ENCODE assay signal across 8 mouse cellular contexts in the genomic region with DNA sequence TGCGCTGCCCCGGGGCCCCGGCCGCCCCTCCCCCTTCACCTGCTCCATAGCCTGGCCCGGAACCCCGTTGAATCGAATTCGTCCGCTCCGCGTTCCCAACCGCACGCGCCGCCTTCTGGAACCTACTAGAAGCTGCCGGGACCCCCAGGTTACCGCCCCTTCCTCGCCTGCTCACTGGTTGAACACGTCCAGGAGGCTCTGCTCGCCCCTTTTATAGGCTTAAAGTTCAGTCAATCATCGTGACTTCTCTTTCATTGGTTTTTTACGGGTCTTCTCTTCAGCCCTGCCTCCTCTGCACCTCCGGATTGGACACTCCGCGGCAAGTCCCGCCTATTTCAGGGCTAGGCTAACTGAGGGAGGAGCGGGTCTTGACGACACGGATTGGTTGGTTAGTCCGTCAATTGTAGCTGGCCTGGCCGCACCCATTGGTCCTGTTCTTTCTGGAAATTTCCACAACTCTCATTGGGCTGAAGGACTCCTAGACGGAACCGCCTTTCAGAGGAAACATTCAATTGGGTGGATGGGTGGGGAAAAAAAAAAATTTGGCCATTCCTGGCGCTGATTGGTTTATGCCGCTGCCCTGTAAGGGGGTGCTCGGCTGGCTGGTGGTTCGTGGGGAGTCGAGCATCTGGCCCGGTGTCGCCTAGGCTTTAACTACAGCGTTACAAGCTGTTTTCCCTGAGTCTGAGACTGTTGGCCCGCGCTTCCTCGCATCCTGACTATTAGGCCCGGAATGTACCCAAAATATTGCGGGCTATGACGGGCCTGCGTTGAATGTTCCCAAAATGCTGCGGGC. TPM values are rescaled to one million over a fixed set of nuclear protein-coding genes. Genes with fewer than 3 reads are reported as not detected.
A peak's percentile ranks its signal among the peaks of the same experiment; 100 is the strongest.
DNase-seq lines count a peak whose midpoint lies in the region; ATAC-seq lines count a peak whose summit lies in the region.

Stip1 (minus strand) TSS at position 127 of the 796 bp plus-strand sequence.

- peaks cover 18% of the 10 kb centered on the region for H3K4me1 ChIP-seq in intestine, embryonic 14.5 days (replicated peaks; ENCODE audit: control insufficient read depth, insufficient read depth, low read length)

- no peaks in the 10 kb centered on the region for H3K27me3 ChIP-seq in intestine, embryonic 14.5 days (replicated peaks; ENCODE audit: control insufficient read depth, insufficient read depth, low read length)

- under 1% methylated on average over 48 of the region's 49 CpGs for WGBS in intestine, embryonic 14.5 days

- H3K4me2 ChIP-seq in intestine, embryonic 14.5 days (ENCODE audit: low read length), result peak within 1 kb of the TSS; percentile 94

- H3K4me3 ChIP-seq in intestine, embryonic 14.5 days (ENCODE audit: low read depth, low read length), result peak within 1 kb of the TSS; percentile 92

- intact Hi-C loops in left cerebral cortex, postnatal 14 days (cut with DNase I), result no loop called here

- peaks cover 11% of the 10 kb centered on the region for H3K36me3 ChIP-seq in intestine, embryonic 14.5 days (ENCODE audit: control insufficient read depth, insufficient read depth, low read length)

- peak within 1 kb of the TSS; percentile 93 for H3K9ac ChIP-seq in intestine, embryonic 14.5 days (ENCODE audit: low read length)

- H3K9me3 ChIP-seq in intestine, embryonic 14.5 days (ENCODE audit: control insufficient read depth, low read length), result no peaks in the 10 kb centered on the region

- H3K27ac ChIP-seq in intestine, embryonic 14.5 days (ENCODE audit: low read depth), result peak within 1 kb of the TSS; percentile 91

- ATAC-seq in intestine, embryonic 14.5 days (replicated peaks; ENCODE audit: low FRiP score, low TSS enrichment, low read depth), result peak; percentile 99

- peak; percentile 95 for DNase-seq in adrenal gland, adult 18-20 months (ENCODE audit: low spot score in 2 of 2)
- DNase-seq in embryo, embryonic 11 days, result peak; percentile 98
- DNase-seq in gastrocnemius, postnatal 25 days, result peak; percentile 100
- peak; percentile 95 for DNase-seq in intestine, embryonic 14.5 days (ENCODE audit: low spot score)
- peak; percentile 99 to 100 for DNase-seq in left cerebral cortex, postnatal 14 days (ENCODE audit: low spot score in 2 of 2)
- DNase-seq in mesoderm, embryonic 11.5 days (ENCODE audit: low read depth, low spot score), result peak; percentile 100
- peak; percentile 99 to 100 for DNase-seq in right cerebral cortex, postnatal 36 days (ENCODE audit: low spot score in 2 of 2)
- DNase-seq in yolk sac, embryonic 10.5 days (ENCODE audit: low spot score), result peak; percentile 100

RNA-seq across cellular contexts. Expression of gene Stip1, which starts in this region (rescaled TPM):
- total RNA-seq in adrenal gland, adult 18-20 months (2021), result 100 to 1,000 TPM; 284 to 378 TPM
- total RNA-seq in gastrocnemius, postnatal 25 days (2021), result 10 to 100 TPM; 86.5 to 95.6 TPM
- polyA plus RNA-seq in intestine, embryonic 14.5 days (2014; fragmentation: Nextera tagmentation; extraction: Ambion mirVana), result 212 and 227 TPM in 2 replicates
- total RNA-seq in left cerebral cortex, postnatal 14 days (2021), result 100 to 1,000 TPM; 155 to 165 TPM

Comparison
In these comparisons a context has a peak if more than half of its experiments do, and no peak if none do; other contexts are left out.
1. Peak in every context shown above with its lines: DNase-seq, ATAC-seq, H3K4me3 ChIP-seq and H3K27ac ChIP-seq.